Mouse (Mus musculus) ovary, postnatal 10 days (tissue): ENCODE results near the gene Ctnnbl1.

Experiments
- DNase-seq: peaks from one replicate; pipeline ENCODE4 v3.0.0; 2022; ENCODE audit warnings: low spot score

The Ctnnbl1 gene

DNA sequence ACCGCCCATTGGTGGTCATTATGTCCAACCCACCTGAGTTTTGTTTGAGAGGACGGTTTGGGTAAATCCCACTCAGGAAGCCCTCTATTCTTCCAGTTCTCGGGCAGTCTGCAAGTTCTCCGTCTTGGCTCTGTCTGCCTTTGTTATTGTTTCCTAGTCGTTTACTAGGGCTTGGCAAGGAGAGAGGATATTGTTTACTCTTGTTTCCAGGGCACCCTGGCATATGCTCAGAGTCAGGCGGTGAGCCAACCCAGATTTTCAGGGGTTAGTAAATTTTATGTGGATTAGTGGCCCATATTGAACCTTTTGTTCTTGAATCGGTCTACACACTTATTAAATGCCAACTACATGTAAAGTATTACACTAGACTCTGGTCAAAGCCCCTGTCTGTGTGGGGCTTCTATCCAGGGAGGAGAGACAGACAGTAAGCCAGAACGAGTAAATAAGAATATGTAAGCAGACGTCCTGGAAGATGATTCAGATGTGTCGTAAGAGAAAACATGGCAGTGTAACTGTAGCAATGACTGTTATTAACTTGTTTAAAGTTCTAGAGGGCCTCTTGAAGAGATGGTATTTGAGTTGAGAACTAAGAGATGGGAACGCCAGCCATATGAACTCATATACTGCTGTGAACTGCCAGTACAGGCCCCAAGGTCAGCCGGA, 13.9 kb downstream of the Ctnnbl1 start:
- peak; percentile 13 for DNase-seq

DNA sequence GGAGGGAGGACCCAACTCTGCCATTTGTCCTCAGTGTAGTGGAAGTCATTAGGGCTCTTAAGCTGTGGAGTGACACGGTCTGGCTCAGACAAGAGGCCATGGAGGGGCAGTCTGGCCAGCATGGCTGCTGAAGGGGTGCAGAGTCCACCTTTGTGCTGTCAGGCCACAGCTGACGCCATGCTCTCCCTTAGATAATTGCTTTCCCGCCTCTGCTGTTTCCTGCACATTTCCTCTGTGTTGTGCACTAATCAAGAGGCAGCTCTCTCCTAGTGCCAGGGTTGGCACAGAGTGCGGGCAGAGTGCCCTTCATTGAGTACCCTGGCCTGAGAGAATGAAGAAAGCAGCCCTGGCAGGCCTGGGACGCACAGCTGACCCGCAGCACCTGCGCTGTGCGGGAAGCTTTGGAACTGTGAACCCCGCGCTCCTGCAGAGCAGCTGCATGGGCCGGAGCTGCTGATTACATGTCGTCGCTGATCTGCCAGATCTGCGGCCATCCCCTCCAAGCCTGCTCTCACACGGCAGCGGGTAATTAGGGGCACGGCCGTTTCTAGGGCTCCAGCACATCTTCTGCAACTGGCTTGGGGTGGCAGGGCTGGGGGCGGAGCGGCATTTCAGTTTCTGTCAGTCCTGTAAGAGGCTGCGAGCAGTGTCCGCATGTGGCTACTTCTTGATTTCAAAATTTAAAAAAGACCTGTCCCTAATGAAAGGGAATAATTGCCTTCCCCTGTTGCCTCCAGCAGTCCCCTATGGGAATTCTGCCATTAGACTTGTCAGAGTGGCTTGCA, 14.6 kb downstream of the Ctnnbl1 start:
- DNase-seq, result peak; percentile 3

DNA sequence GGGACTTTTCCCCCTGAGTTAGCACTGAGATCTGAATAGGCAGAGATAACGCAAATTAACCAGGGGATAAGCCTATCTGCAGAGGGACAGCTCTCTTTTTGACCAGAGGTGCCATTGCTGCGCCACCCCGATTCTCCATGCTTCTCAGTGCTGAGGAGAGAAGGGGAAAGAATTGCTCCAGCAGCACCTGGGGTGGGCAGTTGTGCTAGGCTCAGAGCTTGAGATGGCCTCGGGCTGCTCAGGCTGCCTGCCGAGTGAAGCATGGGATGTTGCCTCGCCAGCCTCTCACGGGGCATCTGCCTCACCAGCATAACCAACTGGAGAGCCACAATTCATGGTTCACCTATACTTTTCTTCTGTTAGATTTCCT, 15.2 kb downstream of the Ctnnbl1 start:
- no peak for DNase-seq

DNA sequence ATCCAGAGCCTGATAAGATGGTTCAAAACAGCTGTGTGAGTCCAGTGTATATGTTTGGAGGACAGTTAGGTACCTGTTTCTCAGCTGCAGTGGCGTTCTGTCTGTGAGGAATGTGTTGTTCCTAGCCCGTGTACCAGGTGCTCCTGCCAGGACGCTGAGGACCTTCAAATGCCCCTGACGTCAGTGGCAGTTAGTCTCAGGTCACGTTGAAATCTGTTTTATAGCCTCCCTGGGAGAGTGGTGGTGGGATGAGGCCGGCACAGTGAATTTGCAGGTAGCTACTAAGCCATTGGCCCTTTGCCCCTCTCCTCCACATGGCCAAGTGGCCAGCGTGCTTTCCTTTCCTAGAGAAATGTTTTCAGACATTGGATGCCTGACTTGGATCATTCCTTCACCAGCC, 18.6 kb downstream of the Ctnnbl1 start:
- no peak for DNase-seq

DNA sequence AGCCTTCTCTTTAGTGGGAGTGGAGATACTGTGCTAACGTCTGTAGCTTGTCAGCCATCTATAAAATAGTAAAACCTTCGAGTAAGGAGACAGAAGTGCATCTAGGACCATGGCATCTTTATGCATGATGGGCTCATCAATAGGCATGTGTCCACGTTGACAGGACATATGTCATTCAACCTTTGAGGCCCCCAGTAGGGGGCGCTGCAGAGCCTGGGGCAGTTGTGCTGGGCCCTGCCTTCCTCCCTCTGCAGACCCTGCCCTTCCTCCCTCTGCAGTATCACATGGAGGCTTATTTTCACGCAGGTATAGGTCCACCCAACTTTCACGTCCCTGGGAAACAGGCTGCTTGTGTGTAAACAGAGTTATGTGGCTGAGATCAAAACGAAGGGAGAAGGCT, 19.0 kb downstream of the Ctnnbl1 start:
- no peak for DNase-seq

DNA sequence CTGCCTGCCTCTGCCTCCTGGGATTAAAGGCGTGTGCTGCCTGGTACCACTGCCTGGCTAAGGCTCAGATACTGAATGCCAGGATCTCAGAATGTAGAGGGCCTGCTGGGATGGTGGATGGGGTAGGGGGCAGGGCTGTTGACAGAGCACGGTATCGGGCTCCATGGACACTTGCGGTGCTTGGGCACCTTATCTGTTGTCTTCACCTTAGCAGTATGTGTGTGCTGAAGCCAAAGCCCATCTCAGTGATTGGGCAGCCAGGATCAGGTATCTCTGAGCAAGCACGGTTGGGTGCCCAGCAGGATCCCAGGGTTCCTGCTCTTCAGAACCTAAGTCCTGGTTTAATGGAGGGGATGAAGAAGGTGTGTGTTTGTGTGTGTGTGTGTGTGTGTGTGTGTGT, 21.2 kb downstream of the Ctnnbl1 start:
- DNase-seq, result no peak

DNA sequence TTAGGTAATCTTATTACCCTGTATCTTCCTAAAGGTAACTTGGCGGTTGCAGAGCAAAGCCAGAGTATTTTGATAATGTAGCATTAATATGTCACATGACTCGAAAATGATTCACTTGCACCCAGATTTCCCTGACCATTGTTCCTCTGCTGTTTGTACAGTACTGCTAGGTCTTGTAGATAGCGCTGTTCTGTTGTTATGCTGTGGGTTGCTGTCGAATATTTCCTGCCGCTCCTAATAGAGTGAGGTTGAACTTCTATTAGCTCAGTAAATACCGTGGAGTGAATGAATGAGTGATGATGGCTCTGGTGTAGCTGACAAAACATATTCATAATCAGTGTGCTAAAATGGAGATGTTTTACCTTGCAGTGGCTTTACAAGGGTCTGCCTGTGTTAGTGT, 22.5 kb downstream of the Ctnnbl1 start:
- no peak for DNase-seq

DNA sequence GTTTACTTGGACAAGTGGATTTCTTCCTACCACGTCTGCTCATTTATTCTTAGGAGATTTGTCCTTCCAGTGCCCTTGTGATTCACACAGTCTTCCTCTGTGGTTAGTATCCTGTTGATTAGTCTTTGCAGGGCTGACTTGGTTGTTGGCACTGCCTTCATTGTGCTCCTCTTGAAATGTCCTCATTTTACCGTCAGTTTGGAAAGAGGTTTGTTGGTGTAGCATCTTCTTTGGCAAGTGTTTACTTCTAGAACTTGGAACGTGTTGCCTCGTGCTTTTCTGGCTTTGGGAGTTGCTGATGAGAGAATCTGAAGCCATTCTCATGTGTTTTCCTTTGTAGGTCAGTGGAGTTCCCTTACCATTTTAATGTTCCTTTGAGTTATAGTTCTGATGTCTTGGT, 25.7 kb downstream of the Ctnnbl1 start:
- DNase-seq, result no peak

DNA sequence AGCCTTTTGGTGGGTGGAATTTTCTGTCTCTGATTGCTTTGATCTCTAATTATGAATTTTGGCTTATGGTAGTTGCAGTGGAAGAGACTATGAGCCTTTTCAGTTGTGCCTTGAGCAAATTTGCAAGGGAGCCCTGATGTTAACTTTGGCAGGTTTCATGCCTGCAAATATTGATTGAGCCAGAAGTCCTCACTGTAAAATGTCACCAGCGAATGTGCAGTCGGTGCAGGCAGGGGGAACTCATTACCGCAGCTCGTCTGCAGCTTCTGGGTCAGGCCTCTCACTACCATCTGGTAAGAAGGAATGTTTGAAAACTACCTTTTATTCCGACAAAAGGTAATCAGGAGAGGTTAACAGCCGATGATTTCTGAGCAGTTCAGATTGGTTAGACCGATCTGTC, 29.4 kb downstream of the Ctnnbl1 start:
- DNase-seq, result no peak

DNA sequence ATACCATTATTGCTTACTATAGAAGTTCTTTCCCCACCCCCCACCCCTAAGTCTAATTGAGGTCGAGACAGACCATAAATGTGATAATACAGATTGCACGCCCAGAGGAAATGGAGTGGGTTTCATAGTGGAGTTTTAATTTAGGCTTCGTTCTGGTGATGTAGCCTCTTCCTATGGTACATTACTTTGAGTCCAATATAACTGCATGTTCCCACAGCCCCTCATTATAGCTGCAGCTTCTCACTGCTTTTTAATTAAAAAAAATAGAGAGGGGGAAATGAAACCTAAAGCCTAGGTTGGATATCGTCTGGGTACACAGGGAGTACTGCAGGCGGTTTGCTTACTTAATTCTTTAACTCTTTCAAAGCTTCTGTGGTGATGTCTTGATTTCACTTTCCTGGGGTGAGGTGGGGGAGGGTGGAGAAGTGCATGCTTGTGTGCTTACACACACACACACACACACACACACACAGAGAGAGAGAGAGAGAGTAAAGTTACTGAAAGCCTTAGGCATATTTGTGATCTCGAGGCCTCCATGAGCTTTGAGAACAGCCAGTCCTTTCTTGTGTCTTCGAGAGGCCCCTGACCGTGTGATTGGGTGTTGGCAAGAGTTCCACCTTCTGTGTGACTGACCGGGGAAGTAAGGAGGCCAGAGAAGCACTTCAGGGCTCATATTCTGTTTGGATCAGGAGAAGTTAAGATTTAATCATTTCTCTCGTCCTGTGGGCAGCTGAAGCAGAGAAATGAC, 31.7 kb downstream of the Ctnnbl1 start:
- no peak for DNase-seq

DNA sequence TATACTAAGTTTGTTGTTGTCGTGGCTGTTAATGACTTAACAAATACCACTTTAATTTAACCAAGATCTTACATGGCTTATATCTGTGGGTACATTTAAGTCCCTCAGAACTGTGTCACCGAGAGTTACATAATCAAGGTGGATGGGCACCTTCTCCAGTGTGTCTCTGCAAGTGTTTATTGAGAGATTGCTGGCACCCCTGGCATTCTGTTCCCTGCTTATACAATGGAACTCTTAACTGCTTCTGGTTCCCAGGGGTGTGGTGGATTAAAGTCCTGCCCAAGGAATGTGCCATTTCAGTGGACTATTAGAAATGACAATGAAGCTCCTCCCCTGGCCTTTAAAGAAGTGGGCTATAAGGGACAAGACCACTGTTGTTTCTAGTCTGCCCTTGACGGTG, 33.6 kb downstream of the Ctnnbl1 start:
- no peak for DNase-seq

DNA sequence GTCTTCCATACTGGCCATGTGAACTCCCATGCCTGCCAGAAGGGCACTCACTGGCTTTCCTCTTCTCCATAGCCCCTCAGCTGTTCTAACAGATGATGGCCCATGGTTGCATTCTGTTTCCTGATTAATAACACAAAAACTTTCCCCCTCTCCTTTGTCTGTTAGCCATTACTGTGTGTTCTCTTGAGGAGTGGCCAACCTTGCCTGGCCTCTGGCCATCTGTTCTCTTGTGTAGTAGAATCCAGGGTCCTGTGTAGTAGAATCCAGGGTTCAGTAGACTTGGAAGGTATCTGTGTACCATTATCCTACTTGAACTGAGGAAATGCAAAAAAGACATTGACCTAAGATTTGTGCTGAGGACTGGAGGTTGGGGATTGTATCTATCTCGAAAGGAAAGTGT, 36.5 kb downstream of the Ctnnbl1 start:
- no peak for DNase-seq

DNA sequence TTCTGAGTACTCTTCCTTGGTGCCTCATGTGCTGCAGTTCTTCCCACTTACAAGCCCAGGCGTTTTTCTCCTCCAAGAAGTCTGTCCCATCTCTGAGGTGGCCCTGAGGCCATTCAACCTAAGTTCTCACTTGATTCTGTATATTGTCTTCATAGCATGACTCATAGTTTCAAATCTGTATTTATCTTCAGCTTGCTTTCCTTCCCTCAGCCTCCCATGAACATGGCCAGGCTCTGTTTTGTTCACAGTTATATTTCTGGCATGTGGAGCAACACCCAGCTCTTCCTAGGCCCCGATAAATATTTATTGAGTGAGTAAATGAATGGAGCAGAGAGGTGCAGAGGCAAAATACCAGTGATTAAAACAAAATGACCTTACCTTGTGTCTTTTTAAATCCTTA, 38.8 kb downstream of the Ctnnbl1 start:
- DNase-seq, result no peak

DNA sequence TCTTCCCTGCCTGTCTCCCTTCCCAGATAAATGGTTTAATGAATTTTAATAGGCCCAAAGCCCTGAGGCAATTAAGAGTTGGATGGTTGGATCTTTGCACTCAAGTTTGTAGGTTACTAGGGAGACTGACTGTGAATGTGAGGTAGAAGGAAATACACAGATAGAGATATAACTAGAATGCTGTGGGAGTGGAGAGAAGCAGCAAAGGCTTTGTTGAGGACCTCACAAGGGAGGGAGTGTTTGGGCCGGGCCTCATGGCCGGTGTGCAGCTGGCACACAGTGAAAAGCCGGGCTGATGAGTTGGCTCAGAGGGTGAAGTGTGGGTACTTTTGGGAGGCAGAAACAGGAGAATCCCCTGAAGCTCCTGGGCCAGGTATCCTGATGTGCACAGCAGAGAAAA, 43.8 kb downstream of the Ctnnbl1 start:
- DNase-seq, result no peak

DNA sequence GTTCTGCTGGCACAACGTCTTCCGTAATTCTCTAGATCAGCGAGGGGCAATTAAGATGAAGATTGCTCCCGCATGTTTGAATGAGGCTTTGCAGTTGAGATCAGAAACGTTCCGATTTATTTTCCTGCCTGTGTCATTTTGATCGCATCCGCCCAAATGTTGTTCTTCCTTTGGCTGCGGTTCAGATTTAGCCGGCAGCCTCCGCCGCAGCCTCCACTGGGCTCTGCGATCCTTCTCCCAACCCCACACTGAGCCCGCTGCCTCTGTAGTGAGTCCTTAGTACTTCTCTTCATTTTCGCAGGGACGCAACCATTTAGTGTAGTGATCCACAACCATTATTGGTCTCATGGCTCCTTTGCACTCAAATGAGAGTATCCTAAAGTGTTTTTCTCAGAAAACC, 46.0 kb downstream of the Ctnnbl1 start:
- DNase-seq, result no peak

DNA sequence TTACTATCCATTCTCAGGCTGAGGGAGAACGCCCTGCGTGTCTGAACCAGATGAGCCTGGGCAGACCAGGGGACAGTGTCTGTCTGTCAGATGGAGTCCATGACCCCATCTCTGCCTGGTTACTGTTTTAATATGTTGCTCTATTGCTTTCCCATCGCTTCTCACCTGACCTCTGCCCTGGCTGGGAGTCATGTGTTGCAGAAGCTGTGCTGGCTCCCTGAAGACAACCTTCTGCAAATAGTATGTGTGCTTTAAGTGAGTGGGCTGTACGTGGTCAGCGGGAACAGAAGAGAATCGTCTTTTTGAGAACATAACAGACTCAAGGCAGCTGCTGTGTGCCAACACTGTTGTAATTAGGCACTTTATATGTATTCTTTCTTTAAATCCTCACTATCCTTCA, 47.0 kb downstream of the Ctnnbl1 start:
- no peak for DNase-seq

DNA sequence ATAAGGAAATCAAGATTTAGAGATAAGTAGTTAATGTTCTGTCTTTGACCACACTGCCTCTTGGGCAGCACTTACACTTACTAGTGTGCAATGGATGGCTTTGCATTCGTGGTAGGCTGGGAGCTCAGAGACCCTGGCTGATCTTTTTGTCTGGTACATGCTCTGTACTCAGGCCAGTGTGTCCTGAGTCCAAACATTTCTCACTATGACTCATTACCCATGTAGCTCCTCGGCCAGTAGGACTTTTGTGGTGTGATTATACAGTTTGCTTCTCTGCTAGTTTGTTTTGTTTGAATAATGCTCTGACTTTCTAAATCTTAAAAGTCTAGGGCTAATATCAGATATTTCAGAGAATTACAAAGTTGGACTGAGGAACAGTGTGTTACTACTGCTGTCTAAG, 47.4 kb downstream of the Ctnnbl1 start:
- no peak for DNase-seq

DNA sequence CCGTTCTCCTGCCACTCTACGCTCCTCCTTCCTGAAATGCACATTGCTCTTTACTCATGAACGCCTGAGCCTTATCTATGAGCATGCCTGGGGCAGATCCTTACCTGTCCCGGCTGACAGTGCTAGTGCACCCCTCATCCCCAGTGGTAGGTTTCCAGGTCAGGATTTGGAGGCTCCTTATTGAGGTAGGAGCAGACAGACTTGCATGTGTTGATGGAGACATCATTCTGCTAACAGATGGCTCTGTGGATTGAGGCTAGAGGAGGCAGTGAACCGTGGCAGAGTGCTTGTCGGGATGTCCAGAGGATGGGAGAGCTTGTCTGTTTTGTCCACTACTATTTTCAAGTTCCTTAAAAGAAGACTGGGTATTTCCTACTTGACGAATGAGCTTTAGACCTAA, 52.0 kb downstream of the Ctnnbl1 start:
- DNase-seq, result no peak

DNA sequence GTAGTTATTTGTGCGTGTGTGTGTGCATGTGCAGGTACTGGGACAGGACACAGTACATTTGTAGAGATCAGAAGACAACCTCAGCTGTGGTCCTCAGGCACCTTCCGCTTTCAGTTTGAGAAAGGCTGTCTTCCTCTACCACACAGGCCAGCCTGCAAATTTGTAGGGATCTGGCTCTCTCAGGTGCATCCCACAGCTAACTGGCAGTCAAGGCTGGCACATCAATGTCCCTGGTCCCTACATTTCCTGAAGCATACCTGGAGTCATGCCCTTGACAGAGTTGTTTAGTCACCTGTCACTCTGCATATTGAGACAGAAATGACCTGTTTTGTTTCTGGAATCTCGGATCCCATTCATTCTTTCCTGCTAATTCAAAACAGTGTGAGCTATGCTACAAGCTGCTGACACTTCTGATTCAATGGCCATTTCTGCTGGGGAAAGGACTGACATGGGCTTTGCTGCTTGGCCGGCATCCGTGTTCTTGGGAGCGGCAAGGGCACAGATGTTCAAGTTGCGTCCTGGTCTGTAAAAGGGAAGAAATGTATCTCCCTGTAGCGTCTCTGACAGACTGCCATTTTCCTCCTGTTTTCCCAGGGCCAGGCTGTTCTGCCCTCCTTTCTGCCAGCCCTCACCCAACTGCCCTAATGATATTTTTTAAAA, 53.8 kb downstream of the Ctnnbl1 start:
- no peak for DNase-seq

DNA sequence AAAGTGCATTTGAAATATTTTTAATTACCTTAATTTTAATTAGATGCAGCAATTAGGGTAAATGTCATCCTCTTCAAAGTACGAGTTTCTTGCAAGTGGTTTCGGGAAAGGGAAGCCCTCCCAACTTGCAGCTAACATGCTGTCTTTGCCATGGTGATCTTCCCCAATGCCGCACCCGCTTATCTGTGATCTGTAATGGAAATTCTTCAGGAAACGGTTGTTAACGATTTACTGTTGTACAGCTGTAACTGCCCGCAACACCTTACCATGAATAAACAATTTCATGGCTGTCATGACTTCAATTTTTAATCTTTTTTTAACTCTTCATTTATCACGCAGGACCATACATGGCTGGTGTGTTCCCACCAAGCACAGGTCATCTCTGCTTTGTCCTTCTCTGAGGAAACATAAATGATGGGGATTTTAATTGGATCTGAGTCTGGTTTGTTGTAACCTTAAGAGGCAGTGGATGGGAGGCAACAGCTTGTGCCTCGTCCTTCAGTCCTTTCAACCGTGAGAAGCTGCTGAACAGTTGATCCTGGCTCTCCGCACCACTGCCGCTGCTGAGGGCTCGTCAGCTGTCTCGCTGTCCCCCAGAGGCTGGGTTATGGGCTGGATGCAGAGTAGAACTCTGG, 54.4 kb downstream of the Ctnnbl1 start:
- DNase-seq, result no peak

DNA sequence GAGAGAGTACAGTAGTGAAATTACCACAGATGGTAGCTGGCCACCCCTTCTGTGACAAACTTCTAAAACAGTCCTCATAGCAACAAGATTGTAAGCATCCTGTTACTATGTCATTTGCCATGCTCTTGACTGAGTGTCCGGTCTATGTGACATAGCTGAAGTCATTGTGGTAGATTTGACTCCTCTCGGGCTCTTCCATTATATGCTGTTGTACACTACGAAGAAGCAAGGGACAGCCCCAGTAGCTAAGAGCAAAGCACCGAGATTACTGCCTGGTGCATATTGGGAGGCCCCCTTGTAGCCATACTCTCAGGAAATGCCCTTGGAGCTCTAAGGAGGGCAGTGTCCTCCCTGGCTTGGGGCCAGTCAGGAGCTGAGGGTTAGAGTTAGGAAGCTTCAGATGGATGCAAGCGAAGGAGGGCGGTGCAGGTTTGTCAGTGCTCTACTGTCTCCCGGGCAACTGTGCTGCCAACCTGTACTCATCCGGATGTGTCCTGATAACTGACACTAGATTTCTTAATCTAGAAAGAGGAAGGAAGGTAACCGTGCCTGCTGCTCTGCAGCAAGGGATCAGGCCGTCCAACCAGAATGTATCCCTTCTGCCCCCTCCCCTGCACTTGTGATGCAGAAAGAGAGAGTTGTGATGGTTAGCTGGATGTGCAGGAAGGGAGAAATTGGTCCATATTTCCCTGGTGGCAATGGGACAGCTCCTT, 55.8 kb downstream of the Ctnnbl1 start:
- no peak for DNase-seq
